Mouse (Mus musculus) cerebellum, adult 2 months (tissue): ENCODE measurements at regions not wholly inside any gene's neighbourhood (a gene's known extent, or its start where the extent isn't known, plus 50 kb on each side); places are given as distances from the start of the nearest gene placed in this dataset.

Source experiments
- DNase-seq, 2 experiments: peaks; one replicate each; pipeline ENCODE4 v3.0.0; 2021
- H3K27ac ChIP-seq: fragments of 200-500 bp; 2 replicates; pipeline ENCODE4 v1.5.1; 2012; ENCODE audit warnings: low read length, control low read depth, inconsistent platforms; ENCODE audit not compliant: insufficient read depth
- H3K27me3 ChIP-seq: fragments of 200-500 bp; 2 replicates; pipeline ENCODE4 v1.6.1; 2012; ENCODE audit warnings: inconsistent platforms, mild to moderate bottlenecking, low read length, moderate library complexity; ENCODE audit not compliant: control insufficient read depth, insufficient read depth
- H3K4me1 ChIP-seq: fragments of 200-500 bp; 2 replicates; pipeline ENCODE4 v1.6.1; 2011; ENCODE audit warnings: low read length; ENCODE audit not compliant: control insufficient read depth, insufficient read depth
- H3K4me3 ChIP-seq: fragments of 200-500 bp; replicated peaks from 2 replicates; pipeline ENCODE3; 2011; ENCODE audit warnings: mild to moderate bottlenecking, low read depth, low read length, control low read depth; ENCODE audit not compliant: insufficient read depth
- CTCF ChIP-seq: fragments of 200-500 bp; IDR thresholded peaks from 2 replicates; pipeline ENCODE4 v1.5.1; 2011; ENCODE audit warnings: low read depth, mild to moderate bottlenecking, control low read depth, low read length, moderate library complexity, borderline replicate concordance; ENCODE audit not compliant: insufficient read depth
- POLR2A ChIP-seq: fragments of 200-500 bp; IDR thresholded peaks from 2 replicates; pipeline ENCODE4 v1.6.1; 2011; ENCODE audit warnings: low read length, control low read depth, borderline replicate concordance; ENCODE audit not compliant: insufficient read depth
- WGBS: fragments of 180-500 bp; shearing (Covaris S2); methylation state at CpG from one replicate; pipeline ENCODE4 v1.1.7; 2018; 5-methylcytosine and 5-hydroxymethylcytosine counted together

- peak; percentile 20 to 44 for DNase-seq
- Histone ChIP-seq H3K27me3 (no peaks in the 10 kb centered on the region), H3K27ac (no peak overlapping the region), H3K4me1 (no peaks in the 10 kb centered on the region; the same call in 1 of the 2 replicates), H3K4me3 (no peak overlapping the region)
- TF ChIP-seq CTCF = peak; percentile 91
- TF ChIP-seq POLR2A = no peak
- 16% methylated on average over 3 of the region's 3 CpGs for WGBS
These were observed 56.3 kb upstream of the Mctp2 start for GRCm38 (mm10) chr7:72362690-72363089.

- Histone ChIP-seq H3K4me3 (no peak overlapping the region), H3K27me3 (no peaks in the 10 kb centered on the region; the same call in 1 of the 2 replicates), H3K4me1 (no peaks in the 10 kb centered on the region), H3K27ac (no peak overlapping the region)
- WGBS = 32% methylated on average over 7 of the region's 7 CpGs
- peak in 1 of 2 experiments; percentile 3 for DNase-seq
- no peak for TF ChIP-seq POLR2A
- TF ChIP-seq CTCF = peak; percentile 46; the same call in 1 of the 2 replicates
These were observed 84.9 kb upstream of the Mctp2 start for GRCm38 (mm10) chr7:72391323-72391722.

GRCm38 (mm10) chr7:72400056-72400455 lies 93.6 kb upstream of the Mctp2 start:
- peak; percentile 55 to 61 for DNase-seq
- H3K27ac ChIP-seq = no peak overlapping the region
- no peak overlapping the region for H3K4me3 ChIP-seq
- no peaks in the 10 kb centered on the region for H3K4me1 ChIP-seq
- no peaks in the 10 kb centered on the region; the same call in 1 of the 2 replicates for H3K27me3 ChIP-seq
- TF ChIP-seq POLR2A (no peak), CTCF (peak; percentile 69)

GRCm38 (mm10) chr7:72406131-72406530 lies 99.7 kb upstream of the Mctp2 start:
- TF ChIP-seq CTCF = no peak
- TF ChIP-seq POLR2A = no peak
- Histone ChIP-seq H3K27me3 (no peaks in the 10 kb centered on the region), H3K4me1 (no peaks in the 10 kb centered on the region), H3K4me3 (no peak overlapping the region), H3K27ac (no peak overlapping the region)
- 89% methylated on average over 3 of the region's 3 CpGs for WGBS
- DNase-seq = no peak

- WGBS = 82% methylated on average over 6 of the region's 6 CpGs
These were observed 102.1 kb upstream of the Mctp2 start for GRCm38 (mm10) chr7:72408409-72408986.

GRCm38 (mm10) chr7:72438552-72438951 lies 132.1 kb upstream of the Mctp2 start:
- DNase-seq = no peak
- Histone ChIP-seq H3K27ac (no peak overlapping the region), H3K4me3 (no peak overlapping the region), H3K4me1 (no peaks in the 10 kb centered on the region), H3K27me3 (no peaks in the 10 kb centered on the region)
- 25% methylated on average over 2 of the region's 2 CpGs for WGBS
- TF ChIP-seq CTCF (no peak), POLR2A (no peak)

More at GRCm38 (mm10) chr7:72408409-72408986, 102.1 kb upstream of the Mctp2 start:
- Histone ChIP-seq H3K4me1 (no peaks in the 10 kb centered on the region), H3K27me3 (no peaks in the 10 kb centered on the region), H3K4me3 (no peak overlapping the region), H3K27ac (no peak overlapping the region)
- TF ChIP-seq POLR2A = no peak
- TF ChIP-seq CTCF = no peak
- no peak for DNase-seq

GRCm38 (mm10) chr7:72442001-72442400 lies 135.6 kb upstream of the Mctp2 start:
- no peak for TF ChIP-seq POLR2A
- TF ChIP-seq CTCF = no peak
- WGBS = 27% methylated on average over 5 of the region's 5 CpGs
- H3K27ac ChIP-seq = no peak overlapping the region
- H3K4me1 ChIP-seq = no peaks in the 10 kb centered on the region
- peak in 1 of 2 experiments; percentile 10 for DNase-seq
- no peak overlapping the region for H3K4me3 ChIP-seq
- no peaks in the 10 kb centered on the region for H3K27me3 ChIP-seq

GRCm38 (mm10) chr7:72444016-72444415 lies 137.6 kb upstream of the Mctp2 start:
- TF ChIP-seq CTCF = no peak
- TF ChIP-seq POLR2A = no peak
- H3K27ac ChIP-seq = no peak overlapping the region
- no peaks in the 10 kb centered on the region for H3K4me1 ChIP-seq
- H3K27me3 ChIP-seq = no peaks in the 10 kb centered on the region
- no peak for DNase-seq
- no peak overlapping the region for H3K4me3 ChIP-seq
- WGBS = 93% methylated on average over 1 of the region's 1 CpGs
